Mouse (Mus musculus): ENCODE measurements at regions not wholly inside any gene's neighbourhood (a gene's known extent, or its start where the extent isn't known, plus 50 kb on each side); places are given as distances from the start of the nearest gene placed in this dataset.

DNA sequence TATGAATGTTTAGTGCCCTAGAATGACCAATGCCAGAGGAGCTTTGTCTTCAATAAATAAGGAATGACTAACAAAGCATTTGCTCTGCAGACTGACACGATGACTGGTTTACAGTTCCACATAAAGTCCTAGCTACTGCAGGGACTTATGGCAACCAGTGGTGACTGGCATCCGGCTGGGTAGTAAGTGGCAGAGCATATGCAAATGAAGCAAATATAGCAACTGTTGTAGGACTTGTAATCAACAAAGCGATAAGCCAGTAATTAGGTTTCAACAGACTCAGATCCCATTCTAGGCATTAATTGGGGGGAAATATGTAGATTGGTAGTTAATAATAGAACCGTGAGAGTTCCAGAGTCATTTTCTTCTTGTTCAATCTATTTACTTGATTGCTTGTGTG is 379.2 kb upstream of the Sptlc3 start:
- no peak for DNase-seq (ENCODE audit: low read depth, low spot score)

DNA sequence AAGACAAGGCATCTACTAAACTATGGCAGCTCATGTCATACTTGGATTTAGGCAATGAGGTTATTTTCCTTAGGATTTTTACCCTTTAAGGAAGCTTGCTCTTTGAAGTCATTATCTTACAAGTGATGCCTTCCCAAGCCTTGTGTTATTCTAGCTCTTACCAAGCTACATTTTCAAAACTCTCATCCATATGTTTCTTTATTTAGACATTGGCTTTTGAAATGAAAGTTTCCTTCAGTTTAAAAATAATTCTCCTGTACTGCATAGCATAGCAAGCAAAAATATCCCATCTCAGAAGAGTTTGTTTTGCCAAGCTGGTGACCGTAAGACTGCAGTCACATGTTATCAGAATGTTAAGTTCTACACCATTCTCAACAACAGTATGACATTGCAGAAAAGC is 372.8 kb upstream of the Sptlc3 start:
- no peak for DNase-seq (ENCODE audit: low read depth, low spot score)

- DNase-seq (ENCODE audit: low read depth, low spot score): no peak
Measured at GRCm38 (mm10) chr2:139132121-139132520, 361.6 kb upstream of the Sptlc3 start.

GRCm38 (mm10) chr2:139147004-139147403 is 346.7 kb upstream of the Sptlc3 start:
- DNase-seq (ENCODE audit: low read depth, low spot score): no peak

DNA sequence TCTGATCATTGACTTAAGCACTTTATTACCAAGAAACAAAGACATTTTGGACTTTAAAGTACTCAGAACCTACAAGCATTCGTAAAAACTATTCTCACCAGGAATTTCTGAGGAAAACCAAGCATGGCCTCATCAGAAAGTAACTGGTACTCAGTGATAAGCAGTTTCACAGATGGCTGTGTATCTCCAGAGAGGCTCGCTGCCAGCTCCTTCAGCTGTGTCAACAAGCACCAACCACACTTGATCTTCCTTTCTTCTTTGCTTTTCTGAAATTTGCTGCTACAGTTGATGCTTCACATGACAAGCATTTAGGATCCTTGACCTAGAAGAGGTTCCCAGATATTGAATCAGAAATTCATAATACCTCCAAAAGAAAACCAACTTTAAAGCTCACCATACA is 314.1 kb upstream of the Sptlc3 start:
- DNase-seq (ENCODE audit: low read depth, low spot score): no peak

DNA sequence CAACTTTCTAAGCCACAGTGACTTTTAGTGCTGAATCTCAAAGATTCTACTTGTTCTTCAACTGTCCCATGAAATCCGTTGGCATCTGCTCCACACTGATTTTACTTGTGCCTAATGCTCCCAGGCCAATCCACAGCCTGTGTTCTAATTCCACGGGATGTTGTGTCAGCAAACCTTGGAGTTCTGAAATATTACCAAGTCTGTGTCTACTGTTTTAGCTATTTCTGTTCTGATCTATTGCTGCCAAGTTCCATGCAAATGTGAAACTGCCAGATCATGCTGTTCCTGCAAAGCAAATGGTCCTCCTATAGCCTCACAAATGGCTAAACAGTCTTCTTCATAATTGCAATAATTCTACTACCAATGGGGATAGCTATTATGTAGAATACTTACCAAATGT is 295.4 kb upstream of the Sptlc3 start:
- no peak for DNase-seq (ENCODE audit: low read depth, low spot score)

- no peak for DNase-seq (ENCODE audit: low read depth, low spot score)
Measured at GRCm38 (mm10) chr2:139207649-139208048, 286.1 kb upstream of the Sptlc3 start.

DNA sequence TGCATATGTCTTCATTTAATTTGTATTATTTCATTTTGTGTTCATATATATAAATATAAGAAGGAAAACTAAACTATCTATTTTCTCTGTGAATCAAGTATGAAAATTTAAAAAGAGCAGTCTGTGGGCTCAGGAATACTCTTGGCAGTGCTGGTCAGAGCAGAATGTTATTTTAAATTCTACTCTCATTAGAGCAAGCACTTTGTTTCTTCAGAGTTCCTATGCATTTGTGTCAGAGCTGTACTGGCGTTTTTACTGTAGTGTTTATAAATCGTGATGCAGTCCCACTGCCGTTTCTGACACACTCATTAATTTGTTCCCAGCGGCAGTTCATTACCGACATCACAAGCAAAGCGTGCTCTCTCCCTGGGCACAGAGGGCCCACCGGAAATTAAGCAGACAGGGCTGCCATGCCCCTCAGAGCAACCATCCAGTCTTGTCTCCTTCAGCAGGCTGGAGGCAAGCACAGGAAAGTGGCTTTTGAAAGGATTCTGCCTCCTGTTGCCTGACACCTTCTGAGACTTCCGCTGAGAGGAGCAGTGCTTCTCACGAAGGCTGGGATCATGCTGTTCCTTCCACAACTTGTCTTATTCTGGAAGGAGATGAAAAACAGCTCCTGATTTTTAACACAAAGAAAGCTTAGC is 272.8 kb upstream of the Sptlc3 start:
- DNase-seq (ENCODE audit: low read depth, low spot score): no peak

- no peak for DNase-seq (ENCODE audit: low read depth, low spot score)
Measured at GRCm38 (mm10) chr2:139230453-139230852, 263.3 kb upstream of the Sptlc3 start.

DNA sequence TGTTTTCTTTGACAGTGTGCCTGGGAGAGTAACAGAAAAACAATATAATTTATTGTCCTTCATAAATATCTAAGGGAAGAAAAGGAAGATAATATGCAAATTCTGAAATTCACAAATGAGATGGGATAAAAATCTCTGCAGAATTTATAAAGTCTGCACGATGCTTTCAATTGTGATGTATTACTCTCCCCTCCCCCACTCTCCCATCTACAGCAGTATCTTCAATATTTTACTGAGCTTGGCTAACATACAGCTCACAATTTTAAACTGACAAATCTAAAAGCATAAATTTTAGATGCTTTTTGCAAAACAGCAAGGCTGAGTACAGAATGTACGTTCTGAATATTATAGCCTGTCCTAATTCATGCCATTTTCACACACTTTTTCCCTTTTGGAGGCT is 243.6 kb upstream of the Sptlc3 start:
- DNase-seq (ENCODE audit: low read depth, low spot score): no peak

GRCm38 (mm10) chr2:139267119-139267518 is 226.6 kb upstream of the Sptlc3 start:
- DNase-seq (ENCODE audit: low read depth, low spot score): no peak

DNA sequence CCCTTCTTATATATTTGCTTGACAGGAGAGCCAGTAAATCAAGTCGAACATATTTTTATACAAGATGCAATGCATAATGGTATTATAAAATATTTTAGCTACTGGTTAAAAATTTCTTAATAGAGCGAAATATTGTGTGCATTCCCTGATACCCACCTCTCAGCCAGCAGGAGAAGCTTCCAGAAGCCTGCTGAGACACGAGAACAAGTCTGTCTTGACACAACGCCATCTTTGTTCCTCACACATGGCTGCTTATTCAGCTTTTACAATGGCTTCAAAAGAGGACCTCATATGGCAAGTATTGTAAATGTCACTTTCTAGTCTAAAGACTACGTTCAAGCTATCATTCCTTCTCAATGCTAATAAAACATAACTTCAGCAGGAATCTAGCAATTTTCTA is 217.1 kb upstream of the Sptlc3 start:
- no peak for DNase-seq (ENCODE audit: low read depth, low spot score)

GRCm38 (mm10) chr2:139277571-139277970 is 216.1 kb upstream of the Sptlc3 start:
- no peak for DNase-seq (ENCODE audit: low read depth, low spot score)

DNA sequence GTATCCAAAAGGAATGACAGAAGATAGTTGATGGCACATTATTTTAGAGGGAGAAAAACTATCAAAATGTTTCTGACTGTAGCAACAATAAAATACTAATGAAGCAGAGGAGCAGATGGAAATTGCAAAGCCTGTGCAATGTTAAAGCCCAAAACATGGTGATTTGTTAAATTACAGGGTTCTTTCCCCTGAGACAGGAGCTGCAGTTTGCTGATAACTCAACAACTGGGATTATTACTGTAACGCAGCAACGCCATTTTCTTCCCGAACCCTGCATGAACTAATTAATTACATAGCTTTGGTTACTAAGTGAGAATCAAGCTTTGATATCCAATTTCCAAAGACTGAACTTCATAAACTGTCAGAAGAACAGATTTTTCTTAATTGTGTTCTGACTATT is 212.7 kb upstream of the Sptlc3 start:
- DNase-seq (ENCODE audit: low read depth, low spot score): no peak

DNA sequence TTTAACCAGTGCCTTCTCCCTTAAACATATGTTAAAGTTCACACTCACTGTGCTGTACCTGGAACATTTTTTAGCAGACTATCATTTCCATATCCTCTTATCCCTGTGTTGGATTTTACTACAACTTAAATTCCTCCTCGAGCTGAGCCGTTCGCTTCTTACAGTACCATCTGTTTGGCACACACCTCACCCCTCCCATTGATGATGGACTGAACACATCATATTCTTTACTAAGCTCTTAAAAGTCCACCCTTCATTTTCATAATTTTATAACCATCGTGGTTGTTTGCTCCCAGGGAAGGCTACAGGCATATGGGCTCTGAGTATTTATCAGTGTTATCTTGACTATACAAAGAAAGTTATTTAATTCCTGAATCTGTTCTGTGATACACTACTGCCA is 209.4 kb upstream of the Sptlc3 start:
- DNase-seq (ENCODE audit: low read depth, low spot score): no peak

DNA sequence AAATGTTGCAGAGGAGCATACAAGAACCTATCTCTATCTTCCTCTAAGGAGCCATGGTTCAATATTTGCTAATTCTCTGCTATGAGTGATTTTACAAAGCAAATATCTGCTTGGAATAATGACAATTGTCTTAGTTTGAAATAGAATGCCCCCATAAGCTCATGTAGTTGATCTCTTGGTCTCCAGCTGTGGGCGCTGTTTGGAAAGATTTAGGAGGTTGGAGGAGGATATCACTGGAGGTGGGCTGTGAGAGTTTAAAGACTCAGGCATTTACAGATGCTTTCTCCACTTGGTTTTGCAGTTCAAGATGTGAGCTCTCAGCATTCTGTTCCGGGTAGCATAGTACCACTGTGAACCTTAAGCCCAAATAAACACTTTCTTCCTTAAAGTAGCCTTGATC is 207.3 kb upstream of the Sptlc3 start:
- no peak for DNase-seq (ENCODE audit: low read depth, low spot score)

DNA sequence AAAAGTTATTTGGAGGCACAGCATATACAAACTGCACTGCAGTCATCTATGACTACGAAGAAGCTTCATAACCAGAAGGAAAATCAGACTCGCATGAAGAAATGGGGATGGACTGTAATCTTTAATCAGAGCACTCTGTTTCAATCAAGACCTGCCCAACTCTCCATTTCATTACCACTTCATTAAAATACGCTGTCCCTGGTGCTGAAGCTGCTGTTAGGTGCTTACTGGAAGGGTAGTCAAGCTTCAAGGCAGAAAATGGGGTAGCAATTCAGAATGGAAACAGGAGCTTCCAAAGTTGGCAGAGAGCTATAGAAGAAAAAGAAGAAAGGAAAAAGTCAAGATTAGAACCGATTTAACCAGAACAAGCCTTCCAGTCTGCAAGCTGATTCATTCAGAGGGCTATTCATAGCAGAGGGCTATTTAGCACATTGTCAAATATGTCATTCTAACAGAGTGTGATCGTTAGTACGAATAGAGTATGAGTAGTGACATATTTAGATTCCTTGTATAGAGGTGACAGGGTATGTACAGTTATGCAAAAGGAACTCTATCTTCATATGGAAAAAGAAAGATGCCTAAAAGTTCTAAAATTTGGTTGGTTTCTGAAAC is 195.1 kb upstream of the Sptlc3 start:
- peak; percentile 1 for DNase-seq (ENCODE audit: low read depth, low spot score)

DNA sequence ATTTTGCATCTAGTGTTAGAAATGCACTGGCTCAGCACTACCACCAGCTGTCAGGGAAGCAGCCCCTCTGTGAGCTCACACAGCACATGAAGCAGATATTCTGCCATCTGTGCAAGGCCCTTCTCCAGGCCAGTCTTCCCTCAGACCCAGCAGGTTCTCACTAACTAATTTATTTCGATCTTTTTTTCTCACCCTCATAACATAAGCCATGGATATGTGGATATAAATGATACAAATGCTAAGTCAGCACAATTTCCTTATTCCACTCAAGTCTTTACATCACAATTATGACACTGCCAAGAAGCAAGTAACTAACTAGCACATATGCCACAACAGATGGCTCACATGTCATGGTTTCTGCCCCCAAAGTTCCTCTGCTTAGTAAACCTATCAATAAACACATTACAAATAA is 182.3 kb upstream of the Sptlc3 start:
- DNase-seq (ENCODE audit: low read depth, low spot score): no peak

DNA sequence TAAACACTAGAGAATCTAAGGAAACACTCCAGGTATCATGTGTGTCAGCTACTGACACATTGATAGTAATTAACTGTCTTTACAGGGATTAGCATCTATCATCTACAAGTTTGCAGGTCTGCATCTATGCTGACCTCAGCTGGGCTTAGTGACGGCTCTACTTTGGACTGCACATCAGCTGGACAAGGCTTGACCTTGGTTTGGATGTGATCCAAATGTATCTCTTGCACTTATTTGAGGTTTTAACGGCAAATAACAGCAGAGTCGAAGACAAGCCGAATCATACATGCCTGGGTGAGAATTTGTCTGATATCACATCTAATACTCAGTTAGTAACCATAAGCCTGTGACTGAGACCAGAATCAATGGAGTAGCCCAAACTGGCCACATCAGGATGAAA is 181.7 kb upstream of the Sptlc3 start:
- no peak for DNase-seq (ENCODE audit: low read depth, low spot score)

- DNase-seq (ENCODE audit: low read depth, low spot score): no peak
Measured at GRCm38 (mm10) chr2:139322509-139322908, 171.2 kb upstream of the Sptlc3 start.

DNA sequence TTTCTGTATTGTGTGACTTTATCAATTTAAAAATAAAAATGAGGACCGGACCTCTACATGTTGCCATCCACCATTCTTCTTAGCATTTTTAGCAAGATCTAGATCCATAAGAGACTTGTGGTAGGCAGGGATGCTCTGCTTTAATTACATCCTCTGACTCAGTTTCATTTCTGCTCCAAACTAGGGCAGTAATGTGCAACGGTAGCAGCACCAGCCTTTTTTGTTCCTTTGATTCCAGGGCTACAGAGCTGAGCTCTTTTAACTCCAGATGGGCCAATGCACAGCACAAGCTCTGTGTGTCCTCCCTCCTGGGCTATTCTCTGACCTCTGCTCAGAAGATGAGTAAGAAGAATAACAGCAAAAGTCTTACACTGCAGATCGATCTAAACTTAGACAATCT is 168.2 kb upstream of the Sptlc3 start:
- no peak for DNase-seq (ENCODE audit: low read depth, low spot score)

DNA sequence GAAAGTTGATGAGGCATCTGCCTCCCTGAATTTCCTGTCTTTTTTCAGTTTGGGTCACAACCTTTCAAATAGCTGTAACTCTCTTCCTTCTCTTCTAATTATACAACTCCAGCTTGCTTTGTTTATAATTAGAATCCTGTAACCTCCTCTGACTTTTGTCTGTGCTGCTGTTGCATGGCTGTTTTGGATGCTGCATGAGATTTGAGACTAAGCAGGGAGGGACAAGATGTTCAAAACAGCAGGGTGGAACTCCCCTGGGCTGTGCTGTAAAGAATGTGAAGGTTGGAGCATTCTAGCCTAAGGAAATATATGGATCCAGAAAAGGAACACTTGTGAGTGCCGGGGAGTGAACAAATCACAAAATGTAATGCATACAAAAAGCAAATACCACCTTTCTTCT is 159.0 kb upstream of the Sptlc3 start:
- DNase-seq (ENCODE audit: low read depth, low spot score): no peak

DNA sequence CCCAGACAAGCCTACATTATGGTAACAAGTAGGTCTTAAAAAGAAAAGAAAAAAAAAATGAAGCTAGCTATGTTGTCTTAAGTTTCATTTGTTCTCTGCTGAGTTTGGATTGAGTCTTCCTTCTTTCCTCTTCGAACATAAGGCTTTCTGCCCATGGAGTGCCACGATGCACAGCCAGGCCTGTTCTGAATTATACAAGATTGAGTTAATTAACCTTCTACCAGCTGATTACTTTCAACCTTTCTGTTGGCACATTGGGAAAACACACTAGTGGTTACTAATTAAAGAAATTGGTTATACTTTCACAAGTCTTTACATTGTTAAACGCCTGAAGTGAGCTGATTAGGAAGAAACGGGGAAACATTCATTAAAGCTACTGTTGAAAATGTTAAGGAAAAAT is 155.5 kb upstream of the Sptlc3 start:
- DNase-seq (ENCODE audit: low read depth, low spot score): no peak
